Mouse (Mus musculus): ENCODE measurements around the gene Camsap2. TPM values are rescaled to one million over a fixed set of nuclear protein-coding genes. Genes with fewer than 3 reads are reported as not detected.

Camsap2 gene
- polyA plus RNA-seq, 2 experiments, result 8.8 to 10.3 TPM

DNA sequence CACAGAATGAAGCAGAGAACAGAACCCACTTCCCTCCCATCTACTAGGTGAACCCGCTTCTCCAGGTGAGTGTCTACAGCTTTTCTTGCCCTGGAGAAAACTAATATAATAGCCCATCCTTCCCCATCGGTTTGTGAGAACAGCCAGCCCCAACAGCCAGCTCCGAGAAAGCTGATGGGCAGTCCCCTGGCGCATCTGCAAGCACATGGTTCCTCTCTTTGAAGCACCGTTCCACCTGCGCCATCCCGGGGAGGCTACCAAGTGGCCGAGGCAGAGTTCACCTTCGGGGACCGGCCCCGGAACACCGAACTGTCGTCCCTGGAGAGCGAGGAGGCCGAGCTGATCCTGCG, 86.4 kb downstream of the Camsap2 start:
- H3K27me3 ChIP-seq (ENCODE audit: control insufficient read depth, insufficient read depth, low read length), result peaks cover 50% of the 10 kb centered on the region
- H3K9me3 ChIP-seq (ENCODE audit: control insufficient read depth, low read length), result no peaks in the 10 kb centered on the region
- DNase-seq (ENCODE audit: low read depth in 3 of 3, low spot score in 3 of 3) (no peak), ATAC-seq (ENCODE audit: insufficient read depth) (no peak)
- WGBS (ENCODE audit: insufficient replicate concordance), result 4% methylated on average over 16 of the region's 16 CpGs
- H3K4me1 ChIP-seq (replicated peaks; ENCODE audit: control insufficient read depth in 2 of 2, insufficient read depth in 2 of 2, low read length in 1 of 2), result no peaks in the 10 kb centered on the region; a peak in 1 of 4 replicates
- no peak overlapping the region for H3K27ac ChIP-seq
- H3K4me2 ChIP-seq (ENCODE audit: low read depth), result peak overlapping the region; percentile 63
- no peaks in the 10 kb centered on the region for H3K36me3 ChIP-seq (replicated peaks; ENCODE audit: control insufficient read depth, insufficient read depth, low read depth)
- TF ChIP-seq EP300 (IDR thresholded peaks at IDR 0.05; ENCODE audit: low read depth), result no peak
- H3K9ac ChIP-seq (replicated peaks), result no peak overlapping the region
- peak overlapping the region in 1 of 2 experiments; percentile 41; a peak in 1 of 4 replicates for H3K4me3 ChIP-seq (ENCODE audit: insufficient read depth in 1 of 2, low read depth in 2 of 2, low read length in 2 of 2)

GRCm38 (mm10) chr1:136258495-136258894, 87.4 kb downstream of the Camsap2 start:
- Histone ChIP-seq H3K4me3 (ENCODE audit: insufficient read depth in 1 of 2, low read depth in 2 of 2, low read length in 2 of 2) (no peak overlapping the region), H3K9ac (replicated peaks) (no peak overlapping the region), H3K4me1 (replicated peaks; ENCODE audit: control insufficient read depth in 2 of 2, insufficient read depth in 2 of 2, low read length in 1 of 2) (no peaks in the 10 kb centered on the region; a peak in 1 of 4 replicates), H3K27ac (no peak overlapping the region), H3K9me3 (ENCODE audit: control insufficient read depth, low read length) (no peaks in the 10 kb centered on the region), H3K36me3 (replicated peaks; ENCODE audit: control insufficient read depth, insufficient read depth, low read depth) (no peaks in the 10 kb centered on the region), H3K27me3 (ENCODE audit: control insufficient read depth, insufficient read depth, low read length) (peaks cover 50% of the 10 kb centered on the region), H3K4me2 (ENCODE audit: low read depth) (no peak overlapping the region)
- ATAC-seq (ENCODE audit: insufficient read depth), result no peak
- DNase-seq (ENCODE audit: low read depth in 3 of 3, low spot score in 3 of 3), result no peak
- 49% methylated on average over 9 of the region's 9 CpGs for WGBS (ENCODE audit: insufficient replicate concordance)
- TF ChIP-seq EP300 (IDR thresholded peaks at IDR 0.05; ENCODE audit: low read depth) (no peak), CTCF (IDR thresholded peaks at IDR 0.05; ENCODE audit: low read depth) (no peak)

DNA sequence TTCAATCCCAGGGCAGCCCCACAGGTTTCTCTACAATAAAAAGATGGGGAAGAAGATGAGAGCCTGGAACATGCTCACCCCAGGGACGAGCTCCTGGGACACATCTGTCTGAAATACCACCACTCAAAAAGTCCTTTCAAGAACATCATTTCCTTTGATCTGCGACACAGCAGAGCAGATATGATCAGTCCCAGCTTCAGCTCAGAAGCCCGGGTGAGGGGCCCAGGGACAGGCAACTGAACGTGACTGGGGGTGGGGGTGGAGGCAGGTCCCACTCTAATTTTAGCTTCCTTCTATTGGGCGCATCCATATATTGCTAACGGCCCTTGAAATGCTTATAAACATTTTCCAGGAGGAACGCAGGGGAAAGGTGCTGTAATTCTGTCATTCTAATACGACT, 90.2 kb downstream of the Camsap2 start:
- Histone ChIP-seq H3K4me2 (ENCODE audit: low read depth) (no peak overlapping the region), H3K4me3 (ENCODE audit: insufficient read depth in 1 of 2, low read depth in 2 of 2, low read length in 2 of 2) (no peak overlapping the region), H3K27me3 (ENCODE audit: control insufficient read depth, insufficient read depth, low read length) (peaks cover 39% of the 10 kb centered on the region), H3K9me3 (ENCODE audit: control insufficient read depth, low read length) (no peaks in the 10 kb centered on the region), H3K9ac (replicated peaks) (no peak overlapping the region), H3K27ac (no peak overlapping the region), H3K36me3 (replicated peaks; ENCODE audit: control insufficient read depth, insufficient read depth, low read depth) (no peaks in the 10 kb centered on the region), H3K4me1 (replicated peaks; ENCODE audit: control insufficient read depth in 2 of 2, insufficient read depth in 2 of 2, low read length in 1 of 2) (no peaks in the 10 kb centered on the region; a peak in 1 of 4 replicates)
- no peak for ATAC-seq (ENCODE audit: insufficient read depth)
- TF ChIP-seq CTCF (IDR thresholded peaks at IDR 0.05; ENCODE audit: low read depth) (no peak), EP300 (IDR thresholded peaks at IDR 0.05; ENCODE audit: low read depth) (no peak)
- no peak for DNase-seq (ENCODE audit: low read depth in 3 of 3, low spot score in 3 of 3)
- 31% methylated on average over 8 of the region's 8 CpGs for WGBS (ENCODE audit: insufficient replicate concordance)

- no peak overlapping the region for H3K4me3 ChIP-seq (ENCODE audit: insufficient read depth in 1 of 2, low read depth in 2 of 2, low read length in 2 of 2)
- H3K9ac ChIP-seq (replicated peaks), result no peak overlapping the region
- ATAC-seq (ENCODE audit: insufficient read depth), result no peak
- H3K36me3 ChIP-seq (replicated peaks; ENCODE audit: control insufficient read depth, insufficient read depth, low read depth), result no peaks in the 10 kb centered on the region
- no peak for DNase-seq (ENCODE audit: low read depth in 3 of 3, low spot score in 3 of 3)
- H3K27me3 ChIP-seq (ENCODE audit: control insufficient read depth, insufficient read depth, low read length), result peaks cover 34% of the 10 kb centered on the region
- 12% methylated on average over 6 of the region's 6 CpGs for WGBS (ENCODE audit: insufficient replicate concordance)
- no peaks in the 10 kb centered on the region; a peak in 1 of 4 replicates for H3K4me1 ChIP-seq (replicated peaks; ENCODE audit: control insufficient read depth in 2 of 2, insufficient read depth in 2 of 2, low read length in 1 of 2)
- TF ChIP-seq CTCF (IDR thresholded peaks at IDR 0.05; ENCODE audit: low read depth) (no peak), EP300 (IDR thresholded peaks at IDR 0.05; ENCODE audit: low read depth) (no peak)
- H3K27ac ChIP-seq, result no peak overlapping the region
- no peak overlapping the region for H3K4me2 ChIP-seq (ENCODE audit: low read depth)
- no peaks in the 10 kb centered on the region for H3K9me3 ChIP-seq (ENCODE audit: control insufficient read depth, low read length)
Observed at GRCm38 (mm10) chr1:136255174-136255573, 90.7 kb downstream of the Camsap2 start.

DNA sequence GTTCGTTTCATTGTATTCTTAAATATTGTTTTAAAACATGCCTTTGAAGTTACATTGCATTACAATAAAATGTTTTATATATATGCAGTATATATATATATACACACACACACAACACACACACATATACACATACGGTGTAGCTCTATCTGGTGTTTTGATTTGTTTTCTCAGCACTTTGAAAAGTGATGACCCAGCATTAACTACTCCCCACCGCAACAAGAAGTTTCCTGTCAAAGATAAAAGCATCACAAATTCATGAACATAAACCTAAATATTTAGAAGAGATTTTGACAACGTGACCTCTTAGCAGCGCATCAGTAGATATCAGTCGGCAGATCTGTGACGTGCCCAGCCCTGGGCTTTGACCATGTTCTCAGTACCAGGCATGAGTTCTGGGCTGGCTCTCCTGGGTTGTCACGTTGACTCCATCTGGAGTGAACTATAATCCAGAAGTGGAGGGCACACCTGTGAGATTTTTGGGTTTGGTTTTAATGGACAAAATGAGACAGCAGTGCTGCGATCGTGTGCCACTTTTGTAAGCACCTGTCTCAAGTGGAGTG, 91.3 kb downstream of the Camsap2 start:
- no peak for ATAC-seq (ENCODE audit: insufficient read depth)
- WGBS (ENCODE audit: insufficient replicate concordance), result 48% methylated on average over 10 of the region's 10 CpGs
- Histone ChIP-seq H3K4me3 (ENCODE audit: insufficient read depth in 1 of 2, low read depth in 2 of 2, low read length in 2 of 2) (no peak overlapping the region), H3K36me3 (replicated peaks; ENCODE audit: control insufficient read depth, insufficient read depth, low read depth) (no peaks in the 10 kb centered on the region), H3K4me1 (replicated peaks; ENCODE audit: control insufficient read depth in 2 of 2, insufficient read depth in 2 of 2, low read length in 1 of 2) (no peaks in the 10 kb centered on the region; a peak in 1 of 4 replicates), H3K9me3 (ENCODE audit: control insufficient read depth, low read length) (no peaks in the 10 kb centered on the region), H3K9ac (replicated peaks) (no peak overlapping the region), H3K27me3 (ENCODE audit: control insufficient read depth, insufficient read depth, low read length) (peaks cover 28% of the 10 kb centered on the region), H3K27ac (no peak overlapping the region), H3K4me2 (ENCODE audit: low read depth) (no peak overlapping the region)
- no peak for TF ChIP-seq EP300 (IDR thresholded peaks at IDR 0.05; ENCODE audit: low read depth)
- TF ChIP-seq CTCF (IDR thresholded peaks at IDR 0.05; ENCODE audit: low read depth), result no peak
- DNase-seq (ENCODE audit: low read depth in 3 of 3, low spot score in 3 of 3), result no peak

All from liver, embryonic 14.5 days (tissue).